Mouse (Mus musculus): ENCODE measurements around the gene 4933424G06Rik.

4933424G06Rik gene

DNA sequence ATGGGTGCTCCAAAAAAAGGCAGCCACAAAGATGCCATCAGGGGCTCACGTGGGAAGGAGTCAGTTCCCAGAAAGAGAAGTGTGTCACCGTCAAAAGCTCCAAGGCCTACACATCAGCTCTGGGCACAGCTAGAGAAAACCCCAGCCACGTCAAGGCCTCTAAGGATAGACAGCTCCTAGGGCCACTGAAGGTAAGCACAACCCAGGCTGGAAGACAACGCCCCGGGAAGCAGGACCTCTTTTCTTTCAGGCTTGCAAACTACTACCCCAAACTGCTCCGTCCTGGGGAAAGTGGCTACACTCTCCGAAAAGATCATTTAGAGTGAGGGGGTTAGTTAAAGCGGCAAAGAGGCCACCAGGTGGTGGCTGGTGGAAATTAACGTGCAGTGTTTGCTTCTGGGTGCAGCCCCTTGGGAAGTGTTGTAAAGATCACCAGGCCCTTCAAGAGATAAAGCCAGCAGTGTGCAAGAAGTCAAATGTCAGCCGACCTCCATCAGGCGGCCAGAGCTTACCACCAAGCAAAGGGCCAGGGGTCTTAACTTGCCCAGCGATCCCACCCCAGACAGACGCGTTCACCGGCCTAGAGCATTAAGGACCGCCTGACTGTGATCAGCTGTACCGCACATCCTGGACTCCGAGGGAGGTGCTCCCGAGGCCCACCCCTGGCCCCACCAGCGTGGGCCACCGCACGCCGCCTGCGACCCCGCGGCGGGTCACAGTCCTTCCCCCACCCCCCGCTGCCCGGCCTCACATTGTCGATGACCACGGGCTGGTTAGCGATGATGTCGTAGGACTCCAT lies 695 bp upstream of the 4933424G06Rik start:
- WGBS = under 1% methylated on average over 33 of the region's 33 CpGs

DNA sequence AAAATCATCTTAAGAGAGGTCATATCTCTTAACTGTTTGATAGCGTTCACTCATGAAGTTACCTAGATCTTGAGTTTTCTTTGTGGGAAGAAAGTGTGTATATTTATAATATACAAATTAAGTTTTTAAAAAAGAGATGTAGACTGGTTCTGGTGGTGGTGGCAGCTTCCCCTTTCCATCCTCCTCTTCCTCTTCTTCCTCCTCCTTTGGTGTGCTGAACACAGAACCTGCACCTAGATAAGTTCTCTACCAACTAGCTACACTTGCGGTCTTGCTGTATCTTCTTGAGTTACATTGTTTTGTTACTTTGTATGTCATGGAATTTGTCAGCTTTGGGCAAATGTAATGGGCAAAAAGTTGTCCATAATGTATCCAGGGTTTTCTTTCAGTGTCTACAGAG lies 1.2 kb downstream of the 4933424G06Rik start:
- WGBS = 94% methylated on average over 2 of the region's 2 CpGs

DNA sequence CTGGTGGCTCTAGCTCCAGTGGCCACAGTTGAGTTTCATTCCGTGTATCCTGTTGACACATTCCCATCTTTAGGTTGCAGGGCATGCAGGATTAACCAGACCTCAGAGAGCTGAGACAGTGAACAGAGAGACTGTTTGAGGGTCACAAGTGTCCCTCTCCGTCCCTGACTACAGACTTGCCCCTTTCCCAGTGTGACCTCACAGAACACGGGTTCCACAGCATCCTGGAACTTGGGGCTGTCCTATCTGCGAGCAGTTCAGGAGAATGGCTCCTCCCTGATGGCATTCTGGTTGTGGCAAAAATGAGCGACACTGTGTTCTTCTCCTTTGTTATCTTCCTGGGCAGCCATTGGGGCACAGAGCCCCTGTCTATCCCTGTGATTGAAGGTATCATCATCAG lies 4.4 kb downstream of the 4933424G06Rik start, which contains the start of gene Actr1b:
Gene Actr1b (minus strand): TSS at position 112 of the 400 bp plus-strand sequence.
- WGBS = 90% methylated on average over 5 of the region's 5 CpGs

DNA sequence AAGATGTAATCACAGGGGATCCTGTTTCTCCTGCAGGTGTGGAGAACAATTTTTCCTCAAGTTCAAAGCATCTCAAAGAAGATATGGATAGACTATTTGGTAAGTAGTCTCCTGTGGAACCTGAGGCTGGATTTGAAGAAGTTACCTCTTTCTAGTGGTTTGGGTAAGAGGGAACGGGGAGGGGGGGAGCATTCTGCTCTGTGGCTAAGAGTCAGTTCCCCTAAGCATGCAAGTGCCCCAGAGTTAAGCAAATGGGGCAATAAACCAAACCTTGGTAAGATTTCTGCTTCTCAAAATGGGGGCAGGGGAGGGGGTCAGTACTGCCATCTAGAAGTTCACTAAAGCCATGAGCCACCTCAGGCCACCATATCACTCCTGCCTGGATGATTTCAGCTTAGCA lies 8.8 kb downstream of the 4933424G06Rik start:
- WGBS = 93% methylated on average over 1 of the region's 1 CpGs

DNA sequence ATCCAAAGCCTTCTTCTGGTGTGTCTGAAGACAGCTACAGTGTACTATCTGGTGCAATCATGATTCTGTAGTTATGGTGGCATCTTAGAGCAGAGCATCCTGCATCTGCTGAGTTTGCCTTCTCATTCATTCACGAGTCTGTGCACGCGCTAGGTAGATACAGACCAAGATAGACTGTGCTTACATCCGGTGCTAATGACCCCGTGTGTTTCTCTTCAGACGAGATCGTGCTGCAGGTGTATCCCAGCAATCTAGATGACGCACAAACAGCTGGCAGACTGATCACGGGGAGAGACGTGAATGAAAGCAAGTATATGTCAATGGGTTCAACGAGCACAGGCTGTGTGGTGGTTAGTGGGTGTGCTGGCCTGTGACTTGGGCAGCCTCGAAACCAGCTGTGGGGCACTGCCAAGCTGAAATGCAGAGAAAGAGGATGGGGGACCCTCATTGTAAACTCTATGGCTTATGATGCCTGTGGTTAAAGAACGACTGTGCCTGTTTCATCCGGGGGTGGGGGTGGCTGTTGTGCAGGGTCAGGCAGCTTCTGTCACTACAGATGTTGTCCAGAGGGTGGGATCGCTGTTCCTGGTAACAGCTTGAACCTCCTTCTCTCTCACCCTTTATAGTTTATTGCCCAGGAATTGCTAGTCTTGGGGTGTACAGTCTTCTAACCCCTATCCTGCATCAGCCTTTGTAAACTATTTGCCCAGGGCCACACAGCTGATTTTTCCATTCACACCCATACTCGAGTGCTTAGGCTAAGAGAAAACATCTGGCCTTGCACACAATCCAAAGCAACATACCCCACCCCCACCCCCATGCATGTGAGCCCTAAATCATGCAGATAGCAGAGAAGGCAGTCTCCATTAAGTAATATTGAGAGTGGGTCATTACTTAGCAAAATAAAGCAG lies 13.5 kb downstream of the 4933424G06Rik start:
- WGBS = 78% methylated on average over 16 of the region's 16 CpGs

DNA sequence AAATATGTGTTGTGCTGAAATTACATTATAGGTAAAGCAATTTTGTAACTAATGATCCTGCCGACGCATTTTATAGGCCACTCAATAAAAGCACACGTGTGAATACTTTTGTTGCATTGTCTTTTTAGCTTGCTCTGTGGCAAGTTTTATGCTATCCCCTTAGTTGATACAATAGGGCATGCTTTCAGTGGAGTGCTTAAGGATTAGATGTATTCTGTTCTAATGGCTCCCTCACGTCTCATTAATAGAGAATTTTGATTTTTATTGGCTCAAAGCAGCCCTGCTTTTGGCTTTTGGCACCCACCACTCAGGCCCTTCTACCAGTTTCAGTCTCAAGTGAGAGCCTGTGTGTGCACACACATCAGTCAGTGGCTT lies 14.1 kb downstream of the 4933424G06Rik start:
- WGBS = 70% methylated on average over 4 of the region's 4 CpGs

DNA sequence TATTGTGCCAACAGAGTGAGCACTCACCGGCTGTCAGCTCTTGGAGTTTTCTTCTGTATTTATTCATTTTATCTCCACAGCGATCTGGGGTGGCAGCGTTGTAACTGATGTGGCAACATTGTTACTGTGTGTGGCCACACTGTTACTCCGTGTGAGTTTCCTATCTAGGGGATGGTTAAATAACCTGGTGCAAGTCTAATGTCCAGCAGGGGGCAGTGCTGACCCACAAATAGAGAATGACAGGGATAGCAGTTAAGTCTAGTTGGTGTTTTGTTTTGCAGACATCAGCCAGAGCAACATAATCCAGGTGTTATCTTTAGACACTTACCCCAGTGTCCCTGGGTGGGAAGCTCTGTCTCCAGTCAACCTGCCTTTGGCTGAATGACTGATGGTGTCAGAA lies 27.4 kb downstream of the 4933424G06Rik start:
- 14% methylated on average over 4 of the region's 4 CpGs for WGBS

DNA sequence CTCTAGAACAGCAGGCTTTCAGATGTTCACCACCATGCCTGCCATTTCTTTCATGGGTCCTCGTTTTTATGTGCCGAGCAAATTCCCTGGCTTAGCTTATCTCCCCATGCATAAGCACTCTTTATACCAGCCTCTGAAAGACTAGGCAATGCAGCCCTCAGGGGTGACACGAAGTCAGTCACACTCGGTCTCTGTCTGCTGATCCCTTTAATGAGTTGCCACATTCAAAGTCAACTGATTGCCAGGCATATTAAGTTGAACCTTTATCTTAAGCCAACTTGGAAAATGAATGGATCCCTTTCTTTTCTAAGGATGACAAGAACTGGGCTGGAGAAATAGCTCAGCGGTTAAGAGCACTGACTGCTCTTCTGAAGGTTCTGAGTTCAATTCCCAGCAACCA lies 29.3 kb downstream of the 4933424G06Rik start:
- WGBS = 73% methylated on average over 5 of the region's 5 CpGs

DNA sequence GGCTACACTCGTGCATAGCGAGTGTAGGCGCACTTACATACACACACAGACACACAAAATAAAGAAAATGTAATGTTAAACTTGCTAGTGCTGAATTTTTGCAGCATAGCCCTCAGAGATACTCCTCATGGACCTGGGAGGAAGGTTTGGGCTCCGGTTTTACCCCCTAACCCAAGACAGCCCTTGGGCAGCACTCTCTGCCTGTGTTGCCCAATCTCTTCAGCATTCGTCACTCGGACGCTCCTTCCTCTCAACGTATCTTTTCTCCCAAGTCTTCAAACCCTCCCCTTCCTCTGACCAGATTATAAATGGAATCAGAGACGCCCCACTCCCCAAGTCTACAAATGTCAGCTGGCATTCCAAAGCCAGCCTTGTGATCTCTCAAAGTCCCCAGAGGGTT lies 33.1 kb downstream of the 4933424G06Rik start:
- 81% methylated on average over 9 of the region's 9 CpGs for WGBS

DNA sequence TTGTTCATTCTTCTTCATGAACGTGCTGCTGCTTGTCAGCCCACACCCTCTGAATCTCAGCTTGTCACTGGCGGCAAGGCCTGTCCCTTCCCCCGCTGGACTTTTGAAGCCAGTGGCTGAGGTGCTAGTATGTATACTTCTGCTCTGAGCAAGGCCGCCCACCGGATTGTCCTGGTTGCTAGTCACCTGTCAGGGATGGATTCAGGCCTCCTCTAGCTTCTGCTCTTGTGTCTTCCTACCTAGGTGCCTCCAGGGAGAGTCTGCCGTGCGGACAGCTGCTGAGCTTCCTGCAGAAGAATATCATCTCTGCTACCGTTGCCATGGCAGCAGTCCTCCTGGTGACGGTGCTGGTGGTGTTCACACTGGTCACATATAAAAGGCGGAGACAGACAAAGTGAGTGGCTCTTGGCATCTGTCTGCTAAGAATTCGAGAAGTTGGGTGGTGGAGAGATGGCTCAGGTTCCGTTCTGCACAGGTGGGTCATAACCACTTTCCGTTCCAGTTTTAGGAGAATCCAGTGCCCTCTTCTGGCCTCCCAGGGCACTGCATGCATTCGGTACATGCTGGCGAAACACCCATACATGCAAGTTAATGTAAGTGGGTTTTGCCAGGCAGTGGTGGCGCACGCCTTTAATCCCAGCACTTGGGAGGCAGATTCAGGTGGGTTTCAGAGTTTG lies 34.5 kb downstream of the 4933424G06Rik start:
- 15% methylated on average over 17 of the region's 17 CpGs for WGBS

DNA sequence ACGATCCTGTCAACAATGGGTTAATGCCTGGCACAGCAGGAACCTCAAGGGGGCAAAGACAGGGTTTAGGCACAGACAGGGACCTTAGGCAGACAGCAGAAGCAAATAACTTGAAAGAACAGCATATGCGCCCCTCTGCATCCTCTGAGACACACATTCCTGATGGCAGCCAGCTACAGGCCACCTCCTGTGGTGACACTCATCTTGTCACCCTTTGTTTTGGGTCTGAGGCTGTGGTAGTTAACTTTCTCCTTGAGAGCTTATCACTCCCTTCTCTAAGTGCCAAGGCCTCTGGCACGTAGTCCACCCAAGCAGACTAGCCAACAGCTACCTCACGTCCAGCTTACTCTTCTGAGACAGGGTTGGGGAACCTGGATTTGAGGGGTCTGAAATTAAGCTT lies 35.7 kb downstream of the 4933424G06Rik start:
- 74% methylated on average over 4 of the region's 4 CpGs for WGBS

DNA sequence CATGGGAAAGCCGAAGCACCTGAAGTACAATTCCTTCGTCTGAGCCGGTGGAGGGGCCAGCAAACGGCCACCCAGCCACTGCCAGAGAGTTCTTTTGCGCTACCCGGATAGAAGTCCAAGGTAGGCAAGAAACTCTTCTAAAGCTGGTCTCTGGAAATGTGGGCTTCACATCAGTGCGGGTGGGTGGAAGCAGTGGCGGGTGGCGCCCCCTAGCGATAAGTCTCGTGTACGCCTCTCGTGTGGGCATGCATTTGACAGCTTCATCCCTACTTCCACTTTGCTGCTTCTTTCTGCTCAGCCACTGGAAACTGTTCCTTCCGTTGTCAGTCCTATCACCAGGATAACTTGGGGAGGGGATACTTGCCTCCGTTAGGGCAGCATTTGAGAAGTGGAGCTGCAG lies 36.5 kb downstream of the 4933424G06Rik start:
- 54% methylated on average over 15 of the region's 15 CpGs for whole genome bisulfite sequencing

DNA sequence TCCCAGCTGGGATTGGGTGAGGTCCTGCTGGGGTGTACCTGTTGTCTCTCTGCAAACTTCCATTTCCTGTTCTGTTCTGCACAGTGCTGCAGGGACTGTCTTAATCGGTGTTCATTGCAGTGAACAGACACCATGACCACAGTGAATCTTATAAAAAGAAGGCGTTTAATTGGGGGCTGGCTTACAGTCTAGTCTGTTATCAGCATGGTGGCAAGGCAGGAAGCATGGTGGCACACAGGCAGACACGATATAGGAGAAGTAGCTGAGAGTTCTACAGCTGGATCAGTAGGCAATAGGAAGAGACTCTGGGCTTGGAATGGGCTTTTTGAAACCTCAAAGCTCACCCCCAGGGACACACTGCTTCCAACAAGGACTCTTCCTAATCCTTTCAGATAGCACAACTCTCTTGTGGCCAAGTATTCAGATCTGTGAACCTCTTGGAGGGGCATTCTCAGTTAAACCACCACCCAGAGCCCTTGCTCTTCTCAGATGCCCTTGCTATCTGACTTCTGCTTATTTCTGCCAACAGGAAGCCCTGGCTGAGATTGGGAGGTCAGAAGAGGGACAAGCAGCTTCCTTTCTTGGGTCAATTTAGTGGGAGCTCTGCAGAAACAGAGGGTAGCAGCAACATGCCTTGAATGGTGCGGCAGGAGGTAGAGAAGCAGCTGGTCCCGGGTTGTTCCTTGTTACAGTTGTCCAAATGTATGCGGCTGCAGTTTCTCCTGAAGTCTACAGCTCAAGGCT lies 44.2 kb downstream of the 4933424G06Rik start:
- 78% methylated on average over 6 of the region's 6 CpGs for WGBS

DNA sequence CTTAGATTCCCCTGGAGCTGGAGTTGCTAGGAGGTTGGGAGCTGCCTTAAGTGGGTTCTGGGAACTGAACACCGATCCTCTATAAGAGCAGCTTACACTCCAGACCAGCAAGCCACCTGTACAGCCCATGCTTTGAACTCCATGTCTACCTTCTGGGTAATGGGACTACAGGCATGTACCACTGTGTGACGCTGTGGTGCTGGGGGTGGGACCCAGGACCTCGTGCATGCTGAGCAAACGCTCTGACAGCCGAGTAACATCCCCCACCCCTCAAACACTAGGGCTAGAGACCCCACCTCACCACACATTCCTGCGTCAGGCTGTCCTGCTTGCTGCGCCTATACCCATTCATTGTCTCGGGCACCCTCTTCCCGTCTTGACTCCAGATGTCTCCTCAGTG lies 48.6 kb downstream of the 4933424G06Rik start:
- 94% methylated on average over 9 of the region's 9 CpGs for WGBS

DNA sequence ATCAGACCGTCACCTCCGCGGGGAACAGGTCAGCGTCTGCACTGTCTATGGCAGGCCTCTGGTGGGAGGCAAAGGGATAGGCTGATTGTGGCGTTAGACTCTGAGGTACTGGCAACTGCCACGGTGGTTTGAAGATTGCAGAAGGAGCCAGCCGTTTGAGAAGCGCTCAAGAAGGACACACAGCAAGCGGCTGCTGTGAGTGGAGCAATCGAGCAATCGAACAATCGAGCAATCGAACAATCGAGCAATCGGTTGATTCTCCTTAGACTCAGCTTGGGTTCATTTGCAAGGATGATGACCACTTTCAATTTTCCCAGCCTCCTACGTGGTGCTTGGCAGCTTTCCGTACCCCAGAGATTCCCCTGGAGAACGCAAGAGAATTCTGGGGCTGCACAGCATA lies 49.1 kb downstream of the 4933424G06Rik start:
- 85% methylated on average over 18 of the region's 18 CpGs for WGBS

DNA sequence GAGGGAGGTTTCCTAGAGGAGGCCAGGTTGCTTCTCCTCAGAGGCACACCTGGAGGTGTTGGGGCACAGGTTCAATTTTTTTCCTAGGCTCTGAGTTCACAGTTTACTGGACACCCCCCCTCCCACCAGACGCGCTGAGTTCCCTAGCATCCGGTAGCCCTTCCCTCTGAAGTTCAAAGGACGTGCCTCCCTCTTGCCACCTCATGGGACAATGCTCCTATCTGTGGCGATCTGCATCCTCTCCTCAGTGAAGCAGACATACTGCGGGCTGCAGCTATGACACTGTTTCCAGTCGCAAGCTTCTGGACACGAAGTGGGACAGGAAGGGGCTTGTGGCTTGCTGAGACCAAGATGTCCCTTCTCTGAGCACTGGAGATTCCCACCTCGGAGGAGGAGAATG lies 50.5 kb downstream of the 4933424G06Rik start:
- WGBS = 81% methylated on average over 9 of the region's 9 CpGs

DNA sequence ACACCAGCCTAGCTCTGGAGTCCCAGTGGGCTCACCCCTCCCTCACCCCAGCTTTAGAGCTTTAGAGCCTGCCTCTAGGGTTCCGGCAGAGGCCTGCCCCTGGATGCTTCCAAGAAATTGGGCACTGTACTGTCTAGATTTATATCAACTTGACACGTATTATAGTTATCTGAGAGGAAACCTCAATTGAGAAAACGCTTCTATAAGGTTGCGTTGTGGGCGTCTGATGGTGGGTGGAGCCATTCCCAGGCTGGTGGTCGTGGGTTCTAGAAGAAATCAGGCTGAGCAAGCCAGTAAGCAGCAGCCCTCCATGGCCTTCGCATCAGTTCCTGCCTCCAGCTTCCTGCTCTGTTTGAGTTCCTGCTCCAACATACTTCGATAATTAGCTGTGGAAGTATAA lies 51.1 kb downstream of the 4933424G06Rik start:
- 80% methylated on average over 8 of the region's 8 CpGs for WGBS

DNA sequence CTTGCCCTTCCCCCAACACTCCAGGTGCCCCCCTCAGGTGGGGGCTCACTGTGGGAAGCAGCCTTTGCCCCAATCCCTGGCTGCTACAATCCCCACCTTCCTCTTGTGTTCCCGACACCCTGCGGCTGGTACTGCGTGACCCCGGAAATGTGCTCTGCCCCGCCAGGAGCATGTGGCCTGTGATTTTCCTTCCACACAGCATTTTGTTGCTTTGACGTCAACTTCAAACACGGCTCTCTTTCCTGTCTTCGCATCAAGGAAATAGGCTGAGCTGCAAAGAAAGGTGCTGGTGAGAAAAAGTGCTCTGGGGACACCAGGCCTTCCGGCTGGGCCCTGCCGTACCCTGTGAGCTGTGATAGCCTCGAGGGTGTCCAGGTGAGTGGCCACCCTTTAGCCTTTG lies 51.6 kb downstream of the 4933424G06Rik start, which contains the start of gene Zap70:
Gene Zap70 (plus strand): TSS at position 231 of the 400 bp plus-strand sequence.
- 79% methylated on average over 11 of the region's 11 CpGs for WGBS

DNA sequence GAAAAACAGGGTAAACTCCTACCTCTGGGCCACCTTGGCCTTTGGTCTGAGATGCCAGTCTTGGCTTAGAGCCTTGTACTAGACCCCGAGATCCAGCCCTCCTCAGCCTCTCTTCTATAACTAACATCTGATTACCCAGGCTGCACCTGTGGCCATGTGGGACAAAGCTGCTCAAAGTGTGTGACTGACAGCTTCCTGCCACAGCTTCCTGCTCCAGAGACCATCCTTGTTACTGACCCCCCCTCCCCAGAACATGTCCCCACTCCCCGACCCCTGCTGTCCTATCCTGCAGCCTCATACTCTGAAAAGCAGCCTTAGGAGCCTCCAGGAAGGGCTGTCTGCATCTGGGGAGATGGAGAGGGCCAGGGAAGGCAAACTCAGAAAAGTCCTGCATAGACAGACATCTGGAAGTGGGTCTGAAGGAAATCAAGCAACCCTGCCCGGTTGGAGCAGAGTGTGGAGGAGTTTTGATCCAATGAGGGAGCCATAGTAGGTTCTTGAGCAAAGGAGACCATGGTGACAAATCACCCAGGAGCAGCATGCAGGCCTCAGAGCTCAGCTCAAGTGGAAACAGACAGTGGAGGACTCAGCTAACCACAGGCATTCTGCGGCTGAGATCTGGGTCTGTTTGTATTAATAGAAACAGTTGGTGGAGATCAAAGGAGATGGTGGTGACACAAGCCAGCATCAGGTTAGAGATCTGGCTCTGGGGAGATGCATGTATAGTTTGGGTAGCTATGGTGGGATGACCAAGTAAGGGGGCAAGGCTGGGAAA lies 56.7 kb downstream of the 4933424G06Rik start:
- 69% methylated on average over 4 of the region's 4 CpGs for WGBS

DNA sequence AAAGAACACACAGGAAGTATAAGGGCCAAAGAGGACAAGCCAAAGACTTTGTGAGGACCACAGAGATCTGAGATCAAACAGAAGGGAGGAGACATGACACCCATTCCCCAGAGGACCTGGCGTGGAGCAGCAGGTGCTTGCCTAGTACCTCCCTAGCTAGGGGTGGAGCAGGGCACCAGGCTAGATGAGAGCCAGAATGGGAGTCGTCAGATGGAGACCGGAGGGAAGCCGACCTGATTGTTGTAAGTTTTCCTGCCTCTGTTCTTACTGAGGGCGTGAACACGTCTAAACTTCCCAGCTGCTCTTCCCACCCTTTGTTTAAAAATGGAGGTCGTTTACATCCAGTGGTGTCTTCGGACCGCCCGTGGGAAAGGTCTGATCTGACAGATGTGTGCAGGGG lies 57.4 kb downstream of the 4933424G06Rik start:
- 50% methylated on average over 10 of the region's 10 CpGs for WGBS

DNA sequence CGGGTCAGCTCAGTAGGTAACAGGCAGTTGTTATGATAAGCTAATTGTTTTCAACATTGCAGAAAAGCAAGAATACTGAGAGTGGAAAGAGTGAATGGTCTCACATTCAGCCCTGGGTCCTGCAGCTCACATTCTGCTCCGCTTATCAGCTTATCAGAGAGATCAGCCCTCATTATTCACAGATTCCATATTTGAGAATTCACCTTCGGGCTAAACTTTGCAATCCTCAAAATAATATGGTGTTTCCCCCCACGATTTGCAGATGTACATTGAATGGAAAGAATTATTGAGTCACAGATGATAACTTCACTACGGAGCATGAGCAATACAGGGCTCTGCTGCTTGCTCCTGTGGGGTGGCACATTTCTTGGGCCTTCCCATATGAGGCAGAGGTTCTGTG lies 58.8 kb downstream of the 4933424G06Rik start:
- whole genome bisulfite sequencing = 83% methylated on average over 5 of the region's 5 CpGs
